Mouse (Mus musculus) bone marrow macrophage, adult 2 months (primary cell): ENCODE measurements around the gene Guca1a. TPM values are rescaled to one million over a fixed set of nuclear protein-coding genes. Genes with fewer than 3 reads are reported as not detected.

Source experiments
- H3K27ac ChIP-seq: 2 replicates; pipeline ENCODE4 v1.5.1; 2012; ENCODE audit warnings: low read depth, low read length; ENCODE audit not compliant: insufficient read depth
- H3K4me1 ChIP-seq: 2 replicates; pipeline ENCODE4 v1.6.1; 2012; ENCODE audit warnings: low read length; ENCODE audit not compliant: control insufficient read depth, insufficient read depth
- H3K4me3 ChIP-seq: 2 replicates; pipeline ENCODE4 v1.5.1; 2012; ENCODE audit warnings: mild to moderate bottlenecking, low read length, moderate library complexity; ENCODE audit not compliant: insufficient read depth
- CTCF ChIP-seq: IDR thresholded peaks from 2 replicates; pipeline ENCODE4 v1.5.1; 2012; ENCODE audit warnings: low read depth, mild to moderate bottlenecking, low read length, moderate library complexity
- POLR2A ChIP-seq: IDR thresholded peaks from 2 replicates; pipeline ENCODE4 v1.6.1; 2012; ENCODE audit warnings: mild to moderate bottlenecking, low read depth, low read length, borderline replicate concordance
- polyA plus RNA-seq: library from polyadenylated mRNA; stranded (reverse); fragments of >200 nt; gene quantifications from 2 replicates; pipeline ENCODE4 v1.2.4, GENCODE M21; 2012; ENCODE audit not compliant: missing spikeins, insufficient read depth, insufficient read length

Guca1a gene
- polyA plus RNA-seq, 1 experiment, result 22.0 TPM

- Histone ChIP-seq H3K27ac (no peak overlapping the region), H3K4me1 (no peaks in the 10 kb centered on the region), H3K4me3 (no peak overlapping the region)
- TF ChIP-seq CTCF, result peak; percentile 84
- TF ChIP-seq POLR2A, result no peak
Measured at GRCm38 (mm10) chr17:47359964-47360363, 40.4 kb downstream of the Guca1a start.

GRCm38 (mm10) chr17:47349721-47350319 is 50.6 kb downstream of the Guca1a start:
- no peak overlapping the region for H3K27ac ChIP-seq
- TF ChIP-seq CTCF, result no peak
- no peak for TF ChIP-seq POLR2A
- H3K4me3 ChIP-seq, result no peak overlapping the region
- H3K4me1 ChIP-seq, result no peaks in the 10 kb centered on the region

Other genes with a start within 250 kb of the Guca1a start
- gene Mrps10, start 31.7 kb downstream of the Guca1a start, polyA plus RNA-seq, result 20.5 and 22.7 TPM in 2 replicates
- 0.99 TPM in 2 replicates for gene Guca1b, start 15.2 kb downstream of the Guca1a start, polyA plus RNA-seq
- gene AI661453, start 36.0 kb upstream of the Guca1a start, polyA plus RNA-seq, result 2.8 and 3.0 TPM in 2 replicates
- 0.34 and 0.67 TPM in 2 replicates for gene 1700001C19Rik, start 36.8 kb upstream of the Guca1a start, polyA plus RNA-seq
- gene Taf8, start 101.7 kb upstream of the Guca1a start, polyA plus RNA-seq, result 23.7 and 30.1 TPM in 2 replicates
- 89.1 and 95.0 TPM in 2 replicates for gene Ccnd3, start 104.5 kb upstream of the Guca1a start, polyA plus RNA-seq
- gene Bysl, start 210.9 kb upstream of the Guca1a start, polyA plus RNA-seq, result 4.1 and 5.0 TPM in 2 replicates
- 19.7 and 23.4 TPM in 2 replicates for gene Med20, start 211.0 kb upstream of the Guca1a start, polyA plus RNA-seq
- gene Gm20517, start 211.0 kb upstream of the Guca1a start, polyA plus RNA-seq, result 1.2 and 3.1 TPM in 2 replicates
- gene Usp49, start 230.1 kb upstream of the Guca1a start, polyA plus RNA-seq, result 7.3 and 8.6 TPM in 2 replicates